Mouse (Mus musculus) heart, adult 2 months (tissue): ENCODE measurements around the gene Cxcl14. TPM values are rescaled to one million over a fixed set of nuclear protein-coding genes. Genes with fewer than 3 reads are reported as not detected.
A peak's percentile ranks its signal among the peaks of the same experiment; 100 is the strongest.

Experiments used
- DNase-seq, 2 experiments: peaks; one replicate each; pipeline ENCODE4 v3.0.0; 2021
- H3K27ac ChIP-seq: fragments of 200-600 bp; 2 replicates; pipeline ENCODE4 v1.8.1; 2022
- H3K27me3 ChIP-seq: fragments of 200-500 bp; 2 replicates; pipeline ENCODE4 v1.6.1; 2012; ENCODE audit warnings: mild to moderate bottlenecking, low read length, inconsistent platforms, mixed read lengths; ENCODE audit not compliant: control insufficient read depth, insufficient read depth
- H3K36me3 ChIP-seq: fragments of 200-500 bp; 2 replicates; pipeline ENCODE4 v1.6.1; 2012; ENCODE audit warnings: low read length, inconsistent platforms; ENCODE audit not compliant: control insufficient read depth, insufficient read depth
- H3K4me1 ChIP-seq: fragments of 200-500 bp; 2 replicates; pipeline ENCODE4 v1.6.1; 2011; ENCODE audit warnings: low read length; ENCODE audit not compliant: control insufficient read depth, insufficient read depth
- H3K4me3 ChIP-seq: fragments of 200-600 bp; 2 replicates; pipeline ENCODE4 v1.8.1; 2022
- H3K79me2 ChIP-seq: fragments of 200-500 bp; replicated peaks from 2 replicates; pipeline ENCODE4 v1.6.1; 2012; ENCODE audit warnings: mild to moderate bottlenecking, inconsistent platforms, low read length, moderate library complexity, mixed read lengths; ENCODE audit not compliant: control insufficient read depth, insufficient read depth
- H3K9ac ChIP-seq: fragments of 200-500 bp; 2 replicates; pipeline ENCODE4 v1.6.1; 2012; ENCODE audit warnings: low read depth, mild to moderate bottlenecking, control low read depth, inconsistent platforms, low read length, mixed read lengths
- CTCF ChIP-seq: fragments of 200-600 bp; IDR thresholded peaks from 2 replicates; pipeline ENCODE4 v1.8.1; 2022; ENCODE audit warnings: antibody characterized with exemption, mild to moderate bottlenecking, moderate library complexity
- EP300 ChIP-seq: fragments of 200-500 bp; IDR thresholded peaks from 2 replicates; pipeline ENCODE4 v1.6.1; 2011; ENCODE audit warnings: low read depth, low read length, control low read depth; ENCODE audit not compliant: insufficient read depth
- POLR2A ChIP-seq: fragments of 200-500 bp; IDR thresholded peaks from 2 replicates; pipeline ENCODE4 v1.6.1; 2011; ENCODE audit warnings: mild to moderate bottlenecking, low read depth, low read length, control low read depth; ENCODE audit not compliant: insufficient read depth
- WGBS: fragments of 180-500 bp; shearing (Covaris S2); methylation state at CpG from one replicate; pipeline ENCODE4 v1.1.7; 2018; 5-methylcytosine and 5-hydroxymethylcytosine counted together
- intact Hi-C: fragments of 180-260 bp; cut with DNase I; formaldehyde crosslinking; loops from one replicate; pipeline ENCODE4 v1.15.1; 2025
- long read RNA-seq: library from polyadenylated mRNA; stranded (forward); transcript quantifications from one replicate; pipeline ENCODE4 v2.0.0, GENCODE M21; 2021
- polyA plus RNA-seq: library from polyadenylated mRNA; depleted of rRNA; stranded (reverse); fragments of >200 nt; gene quantifications from 2 replicates; pipeline ENCODE4 v1.2.3, GENCODE M21; 2012; rRNA removed
- total RNA-seq, 2 experiments: library from RNA; stranded (reverse); gene quantifications; 2 replicates each; pipeline ENCODE4 v1.2.3; 2021

Gene Cxcl14
- 1 to 10 TPM; 5.5 to 6.2 TPM for total RNA-seq
- polyA plus RNA-seq = 15.7 and 22.1 TPM in 2 replicates
- long read RNA-seq, transcript Cxcl14-201 (4 exons, 1,827 nt) = major isoform, 11 of 11 reads
- long read RNA-seq, partial matches to known transcripts = 0 of 11 reads
- long read RNA-seq, other reads (novel, unspliced or antisense) = 0 of 11 reads

- Histone ChIP-seq H3K4me1 (no peaks in the 10 kb centered on the region; the same call in 1 of the 2 replicates), H3K36me3 (no peaks in the 10 kb centered on the region), H3K9ac (0 out of 2 replicates have a peak within 1 kb of the TSS, but pooled peaks have one; percentile 16), H3K4me3 (no peak within 1 kb of the TSS), H3K79me2 (no peaks in the 10 kb centered on the region), H3K27ac (no peak within 1 kb of the TSS), H3K27me3 (peaks cover 10% of the 10 kb centered on the region)
- peak; percentile 23 to 32 for DNase-seq
- WGBS = 2% methylated on average over 76 of the region's 76 CpGs
- intact Hi-C loops = no loop called here
- TF ChIP-seq EP300 = no peak
- TF ChIP-seq CTCF = no peak
- no peak for TF ChIP-seq POLR2A
Measured at GRCm38 (mm10) chr13:56295943-56296658, at the start of gene Cxcl14. Gene Cxcl14 (minus strand): TSS chr13:56296551.

- WGBS = 91% methylated on average over 12 of the region's 12 CpGs
- H3K4me1 ChIP-seq = no peaks in the 10 kb centered on the region
- no peaks in the 10 kb centered on the region for H3K36me3 ChIP-seq
- H3K4me3 ChIP-seq = no peak overlapping the region
- no peak overlapping the region for H3K9ac ChIP-seq
- DNase-seq = no peak
- no peaks in the 10 kb centered on the region for H3K79me2 ChIP-seq
- intact Hi-C loops = no loop called here
- TF ChIP-seq POLR2A = no peak
- TF ChIP-seq CTCF = no peak
- TF ChIP-seq EP300 = no peak
- H3K27me3 ChIP-seq = no peaks in the 10 kb centered on the region
- H3K27ac ChIP-seq = no peak overlapping the region
Measured at GRCm38 (mm10) chr13:56344355-56344754, 48.0 kb upstream of the Cxcl14 start.

DNA sequence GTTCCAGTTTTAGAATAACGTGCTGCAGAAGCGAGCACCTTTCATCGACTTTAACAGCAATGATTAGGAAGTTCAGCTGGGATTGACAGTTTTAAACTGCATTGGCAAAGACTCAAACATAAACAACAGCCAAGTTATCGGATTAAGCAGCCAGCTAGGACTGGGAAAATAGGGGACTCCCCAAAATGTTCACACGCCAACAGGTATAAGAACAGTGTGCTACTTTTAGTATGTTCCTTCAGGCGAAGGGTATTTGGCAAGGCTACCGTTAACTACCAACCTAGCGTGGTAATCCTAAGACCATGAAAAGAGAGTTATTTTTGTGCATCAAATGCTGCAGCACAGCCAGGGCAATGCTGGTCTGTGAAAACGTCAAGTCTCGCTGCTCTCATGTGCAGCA lies 46.1 kb upstream of the Cxcl14 start:
- intact Hi-C loops = no loop called here
- DNase-seq = no peak
- H3K27ac ChIP-seq = no peak overlapping the region
- WGBS = 41% methylated on average over 10 of the region's 10 CpGs
- H3K36me3 ChIP-seq = no peaks in the 10 kb centered on the region
- H3K79me2 ChIP-seq = no peaks in the 10 kb centered on the region
- no peaks in the 10 kb centered on the region for H3K27me3 ChIP-seq
- no peak overlapping the region for H3K9ac ChIP-seq
- no peaks in the 10 kb centered on the region for H3K4me1 ChIP-seq
- H3K4me3 ChIP-seq = no peak overlapping the region
- TF ChIP-seq EP300 (no peak), CTCF (no peak)

GRCm38 (mm10) chr13:56340513-56340912 lies 44.2 kb upstream of the Cxcl14 start:
- intact Hi-C loops = no loop called here
- H3K79me2 ChIP-seq = no peaks in the 10 kb centered on the region
- TF ChIP-seq CTCF (no peak), POLR2A (no peak), EP300 (no peak)
- no peak overlapping the region for H3K27ac ChIP-seq
- DNase-seq = peak; percentile 58 to 73
- no peaks in the 10 kb centered on the region for H3K27me3 ChIP-seq
- no peak overlapping the region for H3K4me3 ChIP-seq
- H3K4me1 ChIP-seq = no peaks in the 10 kb centered on the region
- H3K36me3 ChIP-seq = no peaks in the 10 kb centered on the region
- WGBS = 53% methylated on average over 13 of the region's 13 CpGs
- no peak overlapping the region for H3K9ac ChIP-seq

GRCm38 (mm10) chr13:56339816-56340215 lies 43.5 kb upstream of the Cxcl14 start:
- Histone ChIP-seq H3K79me2 (no peaks in the 10 kb centered on the region), H3K9ac (no peak overlapping the region), H3K4me1 (no peaks in the 10 kb centered on the region), H3K27ac (no peak overlapping the region), H3K4me3 (no peak overlapping the region), H3K36me3 (no peaks in the 10 kb centered on the region), H3K27me3 (no peaks in the 10 kb centered on the region)
- intact Hi-C loops = no loop called here
- no peak for TF ChIP-seq EP300
- TF ChIP-seq CTCF = no peak
- TF ChIP-seq POLR2A = no peak
- DNase-seq = no peak
- 80% methylated on average over 8 of the region's 8 CpGs for WGBS

- Histone ChIP-seq H3K4me1 (no peaks in the 10 kb centered on the region), H3K27me3 (no peaks in the 10 kb centered on the region), H3K9ac (no peak overlapping the region), H3K27ac (no peak overlapping the region), H3K79me2 (no peaks in the 10 kb centered on the region), H3K4me3 (no peak overlapping the region), H3K36me3 (no peaks in the 10 kb centered on the region)
- no peak for DNase-seq
- intact Hi-C loops = no loop called here
- 27% methylated on average over 8 of the region's 8 CpGs for WGBS
- TF ChIP-seq EP300 = no peak
Measured at GRCm38 (mm10) chr13:56336982-56337381, 40.6 kb upstream of the Cxcl14 start.
